Mouse (Mus musculus) induced T-regulatory cell, adult 2 months (primary cell): Measurements from ENCODE around the gene Il10rb.

ENCODE experiments used
- DNase-seq: peaks from one replicate; pipeline ENCODE4 v3.0.0-alpha.2; 2012; ENCODE audit warnings: low read depth

Il10rb gene

GRCm38 (mm10) chr16:91450137-91451064 is 44.4 kb downstream of the Il10rb start:
- peak; percentile 43 for DNase-seq

GRCm38 (mm10) chr16:91451949-91452348 is 46.0 kb downstream of the Il10rb start:
- no peak for DNase-seq

GRCm38 (mm10) chr16:91452363-91452896 is 46.5 kb downstream of the Il10rb start:
- DNase-seq, result peak; percentile 66

- DNase-seq, result no peak
These were observed 49.9 kb downstream of the Il10rb start for GRCm38 (mm10) chr16:91455868-91456267.

- DNase-seq, result peak; percentile 87
These were observed 52.4 kb downstream of the Il10rb start for GRCm38 (mm10) chr16:91458301-91458746.

GRCm38 (mm10) chr16:91458976-91459375 is 53.0 kb downstream of the Il10rb start:
- no peak for DNase-seq

- peak; percentile 73 for DNase-seq
These were observed 53.4 kb downstream of the Il10rb start for GRCm38 (mm10) chr16:91459396-91459795.

GRCm38 (mm10) chr16:91459841-91460370 is 53.9 kb downstream of the Il10rb start:
- DNase-seq, result peak; percentile 83

GRCm38 (mm10) chr16:91461066-91461638 is 55.2 kb downstream of the Il10rb start:
- DNase-seq, result peak; percentile 87

GRCm38 (mm10) chr16:91461773-91462181 is 55.8 kb downstream of the Il10rb start:
- peak; percentile 54 for DNase-seq

- DNase-seq, result peak; percentile 42
These were observed 56.7 kb downstream of the Il10rb start for GRCm38 (mm10) chr16:91462644-91463043.

- peak; percentile 52 for DNase-seq
These were observed 57.4 kb downstream of the Il10rb start for GRCm38 (mm10) chr16:91463400-91463799.

- peak; percentile 76 for DNase-seq
These were observed 58.0 kb downstream of the Il10rb start for GRCm38 (mm10) chr16:91463836-91464400.

GRCm38 (mm10) chr16:91464594-91465504 is 58.9 kb downstream of the Il10rb start:
- peak; percentile 97 for DNase-seq

GRCm38 (mm10) chr16:91465505-91466240 is 59.7 kb downstream of the Il10rb start:
- DNase-seq, result peak; percentile 75

- peak; percentile 94 for DNase-seq
These were observed 60.6 kb downstream of the Il10rb start for GRCm38 (mm10) chr16:91466566-91466965.

GRCm38 (mm10) chr16:91470470-91470869 is 64.5 kb downstream of the Il10rb start:
- DNase-seq, result peak; percentile 85

- DNase-seq, result peak; percentile 44
These were observed 65.5 kb downstream of the Il10rb start for GRCm38 (mm10) chr16:91471481-91471880.
